Mouse (Mus musculus): ENCODE results near the gene Fitm1. TPM values are rescaled to one million over a fixed set of nuclear protein-coding genes. Genes with fewer than 3 reads are reported as not detected.

Fitm1 gene
- polyA plus RNA-seq (2012; fragmentation: generic; extraction: Trizol) = not detected

DNA sequence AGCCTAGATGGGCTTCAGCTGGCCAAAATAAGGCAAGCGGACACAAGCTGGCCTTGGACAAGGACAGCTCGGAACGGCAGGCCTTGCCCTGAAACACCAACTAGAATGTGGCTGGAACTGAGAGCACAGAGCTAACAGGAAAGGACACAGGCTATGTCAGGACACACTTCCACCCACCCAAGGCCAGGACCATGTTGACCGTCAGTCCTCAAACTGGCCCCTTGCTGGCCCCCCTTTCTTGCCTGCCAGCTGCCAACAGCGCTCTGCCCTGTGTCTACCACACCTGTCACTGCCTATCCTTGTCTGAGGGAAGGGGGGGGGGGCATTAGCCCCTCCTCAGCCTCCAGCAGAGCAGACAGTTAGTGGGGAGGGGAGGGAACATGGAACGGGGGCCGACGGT, at the start of gene Fitm1:
Fitm1 (plus strand) TSS at position 316 of the 400 bp plus-strand sequence.

GRCm38 (mm10) chr14:55540067-55540786, 35.2 kb upstream of the Fitm1 start, which contains the start of gene Pck2:
Pck2 (plus strand) TSS chr14:55540266.

GRCm38 (mm10) chr14:55559799-55560201, 15.6 kb upstream of the Fitm1 start, which contains the start of gene Dcaf11:
Dcaf11 (plus strand) TSS chr14:55560006.

GRCm38 (mm10) chr14:55560202-55561073, 15.0 kb upstream of the Fitm1 start, which contains the start of gene A730061H03Rik:
A730061H03Rik (minus strand) TSS chr14:55560406.

DNA sequence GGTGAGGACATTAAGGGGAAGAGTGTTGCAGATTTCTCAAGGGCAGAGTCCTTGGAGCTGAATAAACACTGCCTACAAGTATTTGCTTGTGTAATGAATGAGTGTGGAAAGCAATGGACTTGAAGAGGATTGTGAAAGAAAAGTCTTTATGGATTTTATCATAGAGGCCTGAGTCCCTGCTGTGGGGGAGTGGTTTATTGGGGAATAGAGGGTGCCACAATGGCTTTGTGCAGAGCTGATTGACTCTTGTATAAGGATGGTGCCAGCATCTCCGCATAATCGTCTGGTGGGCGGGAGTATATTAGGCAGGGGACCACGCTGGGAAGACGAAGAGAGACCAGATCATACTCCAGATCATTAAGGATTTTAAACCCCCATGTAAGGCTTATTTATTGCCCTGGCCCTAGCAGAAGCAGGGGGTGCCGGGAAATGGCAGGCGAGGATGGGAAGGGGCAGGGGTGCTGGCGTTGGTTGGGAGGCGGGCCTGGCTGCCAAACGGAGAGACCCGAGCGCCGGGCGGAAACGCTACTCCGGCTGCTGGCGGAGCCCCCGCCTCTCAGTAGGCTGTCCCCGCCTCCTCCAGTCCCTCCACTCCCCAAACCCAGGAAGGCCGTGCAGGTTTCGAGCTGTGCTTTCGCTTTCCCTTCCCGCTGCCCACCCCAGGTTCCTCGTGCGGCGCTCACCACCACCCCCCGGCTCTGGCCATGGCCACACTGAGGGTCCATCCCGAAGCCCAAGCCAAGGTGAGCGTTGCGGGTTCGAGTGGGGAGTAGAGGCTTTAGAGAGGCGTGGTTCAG, 2.7 kb downstream of the Fitm1 start, which contains the start of gene Psme1:
Psme1 (plus strand) TSS at position 253 of the 797 bp plus-strand sequence.

GRCm38 (mm10) chr14:55584702-55585565, 9.5 kb downstream of the Fitm1 start, which contains the start of gene Emc9:
Emc9 (minus strand) TSS chr14:55585302.

DNA sequence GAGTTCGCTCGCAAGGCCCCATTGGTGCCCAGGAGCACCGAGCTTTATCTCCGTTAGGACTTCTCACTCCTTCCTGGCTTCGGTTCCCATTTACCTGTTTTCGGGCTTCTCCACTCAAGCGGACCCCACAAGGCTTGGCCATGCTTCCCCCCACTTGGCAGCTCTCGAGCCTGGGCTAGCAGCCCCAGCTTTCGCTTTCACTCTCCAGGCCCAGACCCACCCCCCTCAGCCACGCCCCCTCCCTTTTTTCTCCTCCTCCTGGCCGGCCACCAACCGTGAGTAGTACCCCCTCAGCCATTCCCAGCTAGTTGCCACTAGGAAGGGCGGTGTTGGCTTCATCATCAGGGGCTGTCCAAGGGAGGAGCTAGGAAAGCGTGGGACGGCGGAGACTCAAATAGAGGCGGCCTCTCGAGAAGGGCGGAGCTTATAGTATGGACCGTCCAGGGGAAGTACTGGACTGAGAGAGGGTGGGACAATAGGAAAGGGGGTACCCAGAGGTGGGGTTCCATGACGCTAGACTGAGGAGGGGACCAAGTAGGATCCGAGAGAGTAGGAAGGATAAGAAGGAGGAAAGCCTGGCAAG, 15.4 kb downstream of the Fitm1 start, which contains the start of gene Psme2:
Psme2 (minus strand) TSS at position 366 of the 583 bp plus-strand sequence.

DNA sequence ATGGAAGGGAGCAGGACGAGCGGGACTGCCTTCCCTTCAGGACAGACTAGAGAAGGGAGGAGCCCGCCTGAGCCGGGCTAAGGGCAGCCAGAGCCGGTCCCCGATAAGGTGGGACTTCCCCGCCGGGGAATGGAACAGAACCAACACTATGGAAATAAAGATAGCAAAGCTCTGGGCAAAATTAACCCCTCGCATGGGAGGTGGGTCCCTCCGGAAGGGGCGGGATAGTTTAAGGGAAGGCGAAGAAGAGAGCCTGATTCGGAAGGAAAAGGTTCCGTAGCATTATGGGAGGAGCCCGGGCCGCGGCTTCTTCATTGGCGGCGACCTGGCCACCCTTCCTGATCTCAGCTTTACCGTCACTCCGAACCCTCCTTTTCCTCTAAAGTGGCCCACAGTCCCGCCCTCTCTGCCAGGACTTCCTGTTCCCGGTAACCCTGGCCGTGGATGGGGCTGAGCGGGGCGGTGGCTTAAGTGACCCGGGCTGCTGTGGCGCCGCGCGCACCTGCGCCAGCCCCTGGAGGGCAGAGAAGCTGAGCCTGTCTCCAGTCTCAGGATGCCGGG, 16.0 kb downstream of the Fitm1 start, which contains the start of gene Rnf31:
Rnf31 (plus strand) TSS at position 378 of the 561 bp plus-strand sequence.

GRCm38 (mm10) chr14:55603271-55603632, 27.8 kb downstream of the Fitm1 start, which contains the start of gene Irf9:
Irf9 (plus strand) TSS chr14:55603571.

DNA sequence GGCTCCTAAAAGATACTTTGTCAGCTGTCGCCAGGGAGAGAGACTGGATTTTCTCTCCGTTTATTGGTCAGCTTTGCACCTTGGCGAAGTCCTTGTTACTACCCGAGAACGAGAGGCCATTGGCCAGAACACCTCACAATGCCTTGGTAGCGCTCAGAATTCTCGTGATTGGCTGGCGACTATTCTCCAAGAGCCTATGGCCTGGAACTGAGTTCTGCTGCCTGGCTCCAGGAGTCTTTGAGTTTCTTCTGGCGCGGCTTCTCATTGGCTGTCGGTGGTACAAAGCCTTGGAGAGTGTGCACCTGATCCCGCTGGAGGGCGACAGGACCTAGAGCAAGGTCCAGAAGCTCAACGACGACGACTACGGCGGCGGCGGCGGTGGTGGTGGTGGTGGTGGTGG, 42.4 kb downstream of the Fitm1 start, which contains the start of gene Rec8:
Rec8 (plus strand) TSS at position 216 of the 400 bp plus-strand sequence.

Other genes with a start within 250 kb of the Fitm1 start
- gene Dhrs4, start 96.9 kb upstream of the Fitm1 start, polyA plus RNA-seq (2012; fragmentation: generic; extraction: Trizol) = 10 to 100 TPM; 26.9 to 60.5 TPM
- under 1 TPM; 0.02 to 0.26 TPM for gene Carmil3, start 85.0 kb upstream of the Fitm1 start, polyA plus RNA-seq (2012; fragmentation: generic; extraction: Trizol)
- not detected for gene Cpne6, start 65.2 kb upstream of the Fitm1 start, polyA plus RNA-seq (2012; fragmentation: generic; extraction: Trizol)
- under 1 TPM in 1 of 2 experiments, not detected in 1; 0.01 TPM for gene Nrl, start 50.6 kb upstream of the Fitm1 start, polyA plus RNA-seq (2012; fragmentation: generic; extraction: Trizol)
- gene Pck2, start 35.4 kb upstream of the Fitm1 start, polyA plus RNA-seq (2012; fragmentation: generic; extraction: Trizol) = 10 to 100 TPM; 43.7 to 67.2 TPM
- gene Dcaf11, start 15.6 kb upstream of the Fitm1 start, polyA plus RNA-seq (2012; fragmentation: generic; extraction: Trizol) = 10 to 100 TPM; 16.2 to 34.9 TPM
- gene A730061H03Rik, start 15.2 kb upstream of the Fitm1 start, polyA plus RNA-seq (2012; fragmentation: generic; extraction: Trizol) = under 1 TPM; 0.21 to 0.70 TPM
- gene Psme1, start 2.5 kb downstream of the Fitm1 start, polyA plus RNA-seq (2012; fragmentation: generic; extraction: Trizol) = 100 to 1,000 TPM; 148 to 216 TPM
- gene Emc9, start 9.7 kb downstream of the Fitm1 start, polyA plus RNA-seq (2012; fragmentation: generic; extraction: Trizol) = 10 to 100 TPM in 1 of 2 experiments, 1 to 10 TPM in 1; 6.1 to 11.5 TPM
- 100 to 1,000 TPM; 139 to 336 TPM for gene Psme2, start 15.5 kb downstream of the Fitm1 start, polyA plus RNA-seq (2012; fragmentation: generic; extraction: Trizol)
- 10 to 100 TPM; 18.0 to 18.4 TPM for gene Rnf31, start 16.1 kb downstream of the Fitm1 start, polyA plus RNA-seq (2012; fragmentation: generic; extraction: Trizol)
- 10 to 100 TPM in 1 of 2 experiments, 1 to 10 TPM in 1; 1.0 to 22.0 TPM for gene Irf9, start 28.0 kb downstream of the Fitm1 start, polyA plus RNA-seq (2012; fragmentation: generic; extraction: Trizol)
- gene Rec8, start 42.4 kb downstream of the Fitm1 start, polyA plus RNA-seq (2012; fragmentation: generic; extraction: Trizol) = not detected
- gene Ipo4, start 60.3 kb downstream of the Fitm1 start, polyA plus RNA-seq (2012; fragmentation: generic; extraction: Trizol) = 100 to 1,000 TPM in 1 of 2 experiments, 10 to 100 TPM in 1; 83.9 to 139 TPM
- gene Gm49378, start 62.3 kb downstream of the Fitm1 start, polyA plus RNA-seq (2012; fragmentation: generic; extraction: Trizol) = under 1 TPM; 0.04 to 0.05 TPM
- gene Tm9sf1, start 68.2 kb downstream of the Fitm1 start, polyA plus RNA-seq (2012; fragmentation: generic; extraction: Trizol) = 10 to 100 TPM; 25.9 to 65.1 TPM
- gene Tssk4, start 74.6 kb downstream of the Fitm1 start, polyA plus RNA-seq (2012; fragmentation: generic; extraction: Trizol) = 1 to 10 TPM in 1 of 2 experiments, under 1 TPM in 1; 0.29 to 1.1 TPM
- 10 to 100 TPM in 1 of 2 experiments, 1 to 10 TPM in 1; 9.1 to 23.8 TPM for gene Mdp1, start 84.9 kb downstream of the Fitm1 start, polyA plus RNA-seq (2012; fragmentation: generic; extraction: Trizol)
- gene Gmpr2, start 96.3 kb downstream of the Fitm1 start, polyA plus RNA-seq (2012; fragmentation: generic; extraction: Trizol) = 10 to 100 TPM in 1 of 2 experiments, 1 to 10 TPM in 1; 5.5 to 13.1 TPM
- 100 to 1,000 TPM; 239 to 456 TPM for gene Nedd8, start 96.5 kb downstream of the Fitm1 start, polyA plus RNA-seq (2012; fragmentation: generic; extraction: Trizol)
- 10 to 100 TPM in 1 of 2 experiments, 1 to 10 TPM in 1; 9.3 to 11.8 TPM for gene Tinf2, start 106.2 kb downstream of the Fitm1 start, polyA plus RNA-seq (2012; fragmentation: generic; extraction: Trizol)
- under 1 TPM; 0.01 to 0.08 TPM for gene Tgm1, start 138.3 kb downstream of the Fitm1 start, polyA plus RNA-seq (2012; fragmentation: generic; extraction: Trizol)
- gene Rabggta, start 146.6 kb downstream of the Fitm1 start, polyA plus RNA-seq (2012; fragmentation: generic; extraction: Trizol) = 10 to 100 TPM in 1 of 2 experiments, 1 to 10 TPM in 1; 8.2 to 12.8 TPM
- gene Dhrs1, start 170.1 kb downstream of the Fitm1 start, polyA plus RNA-seq (2012; fragmentation: generic; extraction: Trizol) = 10 to 100 TPM; 46.0 to 89.8 TPM
- gene Nop9, start 170.1 kb downstream of the Fitm1 start, polyA plus RNA-seq (2012; fragmentation: generic; extraction: Trizol) = 10 to 100 TPM; 15.2 to 35.9 TPM
- 1 to 10 TPM in 1 of 2 experiments, under 1 TPM in 1; 0.11 to 3.7 TPM for gene Cideb, start 182.8 kb downstream of the Fitm1 start, polyA plus RNA-seq (2012; fragmentation: generic; extraction: Trizol)
- under 1 TPM; 0.02 to 0.05 TPM for gene Ltb4r2, start 185.8 kb downstream of the Fitm1 start, polyA plus RNA-seq (2012; fragmentation: generic; extraction: Trizol)
- under 1 TPM in 1 of 2 experiments, not detected in 1; 0.04 TPM for gene Ltb4r1, start 190.3 kb downstream of the Fitm1 start, polyA plus RNA-seq (2012; fragmentation: generic; extraction: Trizol)
- not detected for gene Adcy4, start 208.5 kb downstream of the Fitm1 start, polyA plus RNA-seq (2012; fragmentation: generic; extraction: Trizol)
- gene Ripk3, start 213.2 kb downstream of the Fitm1 start, polyA plus RNA-seq (2012; fragmentation: generic; extraction: Trizol) = 1 to 10 TPM; 3.8 to 4.1 TPM
- 10 to 100 TPM in 1 of 2 experiments, 1 to 10 TPM in 1; 2.5 to 19.8 TPM for gene Nfatc4, start 247.5 kb downstream of the Fitm1 start, polyA plus RNA-seq (2012; fragmentation: generic; extraction: Trizol)